Comparison of ENCODE assay signal across 8 mouse cellular contexts in genomic region chr3:95027701-95028100, GRCm38 (mm10). TPM values are rescaled to one million over a fixed set of nuclear protein-coding genes. Genes with fewer than 3 reads are reported as not detected.
A peak's percentile ranks its signal among the peaks of the same experiment; 100 is the strongest.
DNase-seq lines count a peak whose midpoint lies in the region; ATAC-seq and TF ChIP-seq lines count a peak whose summit lies in the region.

No protein-coding gene starts in this region.

- H3K4me2 ChIP-seq in forebrain, embryonic 12.5 days = no peak overlapping the region
- no peak overlapping the region for H3K4me2 ChIP-seq in limb, embryonic 14.5 days (replicated peaks; ENCODE audit: low read depth, low read length, severe bottlenecking)

- no peaks in the 10 kb centered on the region for H3K27me3 ChIP-seq in forebrain, embryonic 12.5 days
- H3K27me3 ChIP-seq in forebrain, embryonic 10.5 days (ENCODE audit: poor library complexity, severe bottlenecking) = no peaks in the 10 kb centered on the region
- no peaks in the 10 kb centered on the region for H3K27me3 ChIP-seq in limb, embryonic 14.5 days (ENCODE audit: control insufficient read depth, insufficient read depth, low read length)

- no peak overlapping the region for H3K27ac ChIP-seq in forebrain, embryonic 12.5 days
- no peak overlapping the region for H3K27ac ChIP-seq in forebrain, embryonic 10.5 days
- no peak overlapping the region for H3K27ac ChIP-seq in limb, embryonic 14.5 days (replicated peaks; ENCODE audit: low read depth, low read length)

- peak; percentile 52 for ATAC-seq in forebrain, embryonic 12.5 days (ENCODE audit: low FRiP score)
- peak; percentile 68; the same call in 1 of the 2 replicates for ATAC-seq in limb, embryonic 14.5 days (ENCODE audit: low FRiP score, low read depth)

- DNase-seq in forebrain, embryonic 10.5 days (ENCODE audit: extremely low spot score, low spot score) = no peak
- DNase-seq in spleen, postnatal 36 days (ENCODE audit: low spot score in 2 of 2) = peak; percentile 38 to 49
- DNase-seq in spleen, adult 18-20 months = no peak
- DNase-seq in limb, embryonic 14.5 days (ENCODE audit: low spot score) = peak; percentile 51
- peak; percentile 50 for DNase-seq in right cerebral cortex, postnatal 14 days
- DNase-seq in cerebellum, adult 8-10 months = no peak
- no peak for DNase-seq in urinary bladder, postnatal 4 days (ENCODE audit: low spot score in 2 of 2)

- H3K4me1 ChIP-seq in forebrain, embryonic 12.5 days = peaks cover 19% of the 10 kb centered on the region
- peaks cover 30% of the 10 kb centered on the region for H3K4me1 ChIP-seq in forebrain, embryonic 10.5 days
- no peaks in the 10 kb centered on the region for H3K4me1 ChIP-seq in limb, embryonic 14.5 days (ENCODE audit: control insufficient read depth, insufficient read depth, low read length)

- no peak overlapping the region for H3K4me3 ChIP-seq in forebrain, embryonic 12.5 days (replicated peaks)
- no peak overlapping the region for H3K4me3 ChIP-seq in forebrain, embryonic 10.5 days
- H3K4me3 ChIP-seq in limb, embryonic 14.5 days (replicated peaks; ENCODE audit: low read length) = no peak overlapping the region

- WGBS in forebrain, embryonic 12.5 days = 67% methylated on average over 5 of the region's 5 CpGs
- WGBS in forebrain, embryonic 10.5 days = 78% methylated on average over 5 of the region's 5 CpGs
- 49% methylated on average over 5 of the region's 5 CpGs for WGBS in limb, embryonic 14.5 days

- H3K9me3 ChIP-seq in forebrain, embryonic 12.5 days = no peaks in the 10 kb centered on the region
- no peaks in the 10 kb centered on the region for H3K9me3 ChIP-seq in forebrain, embryonic 10.5 days
- no peaks in the 10 kb centered on the region for H3K9me3 ChIP-seq in limb, embryonic 14.5 days (ENCODE audit: control insufficient read depth, low read length)

- peaks cover 36% of the 10 kb centered on the region for H3K36me3 ChIP-seq in forebrain, embryonic 12.5 days (replicated peaks)
- H3K36me3 ChIP-seq in forebrain, embryonic 10.5 days (replicated peaks) = peaks cover 36% of the 10 kb centered on the region
- H3K36me3 ChIP-seq in limb, embryonic 14.5 days (ENCODE audit: control insufficient read depth, insufficient read depth, low read length) = peaks cover 23% of the 10 kb centered on the region

- no peak for TF ChIP-seq POLR2A in limb, embryonic 14.5 days (IDR thresholded peaks at IDR 0.05; ENCODE audit: borderline replicate concordance, extremely low read depth, insufficient read depth, insufficient read length)

- no peak overlapping the region for H3K9ac ChIP-seq in forebrain, embryonic 12.5 days
- H3K9ac ChIP-seq in limb, embryonic 14.5 days (ENCODE audit: low read depth, low read length, severe bottlenecking) = no peak overlapping the region

RNA-seq across cellular contexts. Expression of gene Zfp687, which starts 12.5 kb away (rescaled TPM):
- polyA plus RNA-seq in forebrain, embryonic 12.5 days (2016; fragmentation: Nextera tagmentation; extraction: Ambion mirVana) = 36.6 and 39.0 TPM in 2 replicates
- polyA plus RNA-seq in forebrain, embryonic 10.5 days (2016; fragmentation: Nextera tagmentation; extraction: Ambion mirVana) = 42.1 and 44.3 TPM in 2 replicates
- polyA plus RNA-seq in limb, embryonic 14.5 days (2012; rRNA removed) = 26.8 and 28.8 TPM in 2 replicates
- polyA plus RNA-seq in limb, embryonic 14.5 days (2014; fragmentation: Nextera tagmentation; extraction: Ambion mirVana) = 18.8 and 23.2 TPM in 2 replicates

RNA-seq across cellular contexts. Expression of gene Psmd4, which starts 14.7 kb away (rescaled TPM):
- 283 and 295 TPM in 2 replicates for polyA plus RNA-seq in forebrain, embryonic 12.5 days (2016; fragmentation: Nextera tagmentation; extraction: Ambion mirVana)
- polyA plus RNA-seq in forebrain, embryonic 10.5 days (2016; fragmentation: Nextera tagmentation; extraction: Ambion mirVana) = 346 and 351 TPM in 2 replicates
- polyA plus RNA-seq in limb, embryonic 14.5 days (2012; rRNA removed) = 249 and 282 TPM in 2 replicates
- polyA plus RNA-seq in limb, embryonic 14.5 days (2014; fragmentation: Nextera tagmentation; extraction: Ambion mirVana) = 258 and 280 TPM in 2 replicates

RNA-seq across cellular contexts. Expression of gene Pi4kb, which starts 53.2 kb away (rescaled TPM):
- 17.2 and 25.5 TPM in 2 replicates for polyA plus RNA-seq in forebrain, embryonic 12.5 days (2016; fragmentation: Nextera tagmentation; extraction: Ambion mirVana)
- 20.1 and 21.7 TPM in 2 replicates for polyA plus RNA-seq in forebrain, embryonic 10.5 days (2016; fragmentation: Nextera tagmentation; extraction: Ambion mirVana)
- 54.7 and 54.8 TPM in 2 replicates for polyA plus RNA-seq in limb, embryonic 14.5 days (2012; rRNA removed)
- 30.4 and 35.6 TPM in 2 replicates for polyA plus RNA-seq in limb, embryonic 14.5 days (2014; fragmentation: Nextera tagmentation; extraction: Ambion mirVana)

Comparison
In these comparisons a context has a peak if more than half of its experiments do, and no peak if none do; other contexts are left out.
1. DNase-seq: peak in spleen, postnatal 36 days (2 of 2), limb, embryonic 14.5 days (single experiment) and right cerebral cortex, postnatal 14 days (single experiment); none in forebrain, embryonic 10.5 days (single experiment), spleen, adult 18-20 months (0 of 2), cerebellum, adult 8-10 months (single experiment) and urinary bladder, postnatal 4 days (0 of 2).